Mouse (Mus musculus): Measurements from ENCODE around the gene Syde2.

GRCm38 (mm10) chr3:145971501-145971900 lies 16.2 kb upstream of the Syde2 start:
- TF ChIP-seq POLR2A (IDR thresholded peaks at IDR 0.05; ENCODE audit: insufficient read depth, low read length) (no peak), EP300 (IDR thresholded peaks at IDR 0.05; ENCODE audit: insufficient read depth, low read depth, low read length) (no peak)

Data from ES-Bruce4 (cell line).